Mouse (Mus musculus) neural tube, embryonic 13.5 days (tissue): ENCODE results near the gene Hist1h1c. TPM values are rescaled to one million over a fixed set of nuclear protein-coding genes. Genes with fewer than 3 reads are reported as not detected.
"Not testable (repeated sequence)": the region's sequence is repeated elsewhere in the genome, so short reads cannot be mapped to it uniquely, and the experiment has no call there.

Experiments used
- ATAC-seq: fragments of 200-750 bp; cut with Nextera tagmentation; 2 replicates; pipeline ENCODE4 v1.8.0; 2017; ENCODE audit warnings: low read depth, mild to moderate bottlenecking, moderate TSS enrichment, moderate library complexity
- H3K27ac ChIP-seq: fragments of 300-500 bp; sonication (generic); replicated peaks from 2 replicates; pipeline ENCODE4 v1.5.1; 2015; ENCODE audit warnings: moderate library complexity, mild to moderate bottlenecking, inconsistent platforms
- H3K27me3 ChIP-seq: fragments of 300-500 bp; sonication (generic); 2 replicates; pipeline ENCODE4 v1.6.1; 2015; ENCODE audit warnings: mild to moderate bottlenecking, inconsistent platforms
- H3K36me3 ChIP-seq: fragments of 300-500 bp; sonication (generic); 2 replicates; pipeline ENCODE4 v1.6.1; 2015; ENCODE audit warnings: mild to moderate bottlenecking, inconsistent platforms
- H3K4me1 ChIP-seq: fragments of 300-500 bp; sonication (generic); replicated peaks from 2 replicates; pipeline ENCODE4 v1.6.1; 2015; ENCODE audit warnings: inconsistent platforms
- H3K4me2 ChIP-seq: fragments of 300-500 bp; sonication (generic); 2 replicates; pipeline ENCODE4 v1.6.1; 2015; ENCODE audit warnings: inconsistent platforms, mild to moderate bottlenecking, moderate library complexity
- H3K4me3 ChIP-seq: fragments of 300-500 bp; sonication (generic); 2 replicates; pipeline ENCODE4 v1.5.1; 2015; ENCODE audit warnings: mild to moderate bottlenecking, inconsistent platforms
- H3K9ac ChIP-seq: fragments of 300-500 bp; sonication (generic); 2 replicates; pipeline ENCODE4 v1.6.1; 2015; ENCODE audit warnings: moderate library complexity, mild to moderate bottlenecking, inconsistent platforms
- H3K9me3 ChIP-seq: fragments of 300-500 bp; sonication (generic); 2 replicates; pipeline ENCODE4 v1.6.1; 2016; ENCODE audit warnings: inconsistent platforms
- WGBS: fragments of 180-500 bp; shearing (Covaris S2); methylation state at CpG from one replicate; pipeline ENCODE4 v1.1.7; 2015; 5-methylcytosine and 5-hydroxymethylcytosine counted together
- polyA plus RNA-seq: library from polyadenylated mRNA; unstranded; fragments of >200 nt; fragmentation: Nextera tagmentation; extraction: Ambion mirVana; gene quantifications from 2 replicates; pipeline ENCODE4 v1.2.1, GENCODE M21; 2015

The Hist1h1c gene
- polyA plus RNA-seq, 1 experiment from 2014 or later = 12.5 TPM

- Histone ChIP-seq H3K27me3 (no peaks in the 10 kb centered on the region), H3K4me1 (peaks cover 34% of the 10 kb centered on the region), H3K4me2 (peak overlapping the region; percentile 79), H3K4me3 (no peak overlapping the region), H3K27ac (peak overlapping the region; percentile 90; the same call in 1 of the 2 replicates), H3K36me3 (no peaks in the 10 kb centered on the region), H3K9ac (peak overlapping the region; percentile 60; the same call in 1 of the 2 replicates), H3K9me3 (no peaks in the 10 kb centered on the region)
- no peak for ATAC-seq
- WGBS = 77% methylated on average over 1 of the region's 1 CpGs
Observed at GRCm38 (mm10) chr13:23759916-23760239, 21.3 kb downstream of the Hist1h1c start.

GRCm38 (mm10) chr13:23760240-23760971, 21.8 kb downstream of the Hist1h1c start:
- peak overlapping the region; percentile 79 for H3K4me2 ChIP-seq
- no peaks in the 10 kb centered on the region for H3K9me3 ChIP-seq
- H3K27me3 ChIP-seq = no peaks in the 10 kb centered on the region
- H3K4me1 ChIP-seq = peaks cover 34% of the 10 kb centered on the region
- peak overlapping the region; percentile 60 for H3K9ac ChIP-seq
- peak overlapping the region; percentile 59 for H3K4me3 ChIP-seq
- ATAC-seq = peak; percentile 21
- H3K27ac ChIP-seq = peak overlapping the region; percentile 90
- 1% methylated on average over 23 of the region's 27 CpGs for WGBS
- no peaks in the 10 kb centered on the region for H3K36me3 ChIP-seq

- no peaks in the 10 kb centered on the region for H3K36me3 ChIP-seq
- peak within 1 kb of the TSS; percentile 90 for H3K27ac ChIP-seq
- H3K9me3 ChIP-seq = no peaks in the 10 kb centered on the region
- WGBS = under 1% methylated on average over 62 of the region's 72 CpGs
- H3K4me2 ChIP-seq = peak within 1 kb of the TSS; percentile 79
- H3K4me3 ChIP-seq = peak within 1 kb of the TSS; percentile 59
- no peaks in the 10 kb centered on the region for H3K27me3 ChIP-seq
- peaks cover 34% of the 10 kb centered on the region for H3K4me1 ChIP-seq
- H3K9ac ChIP-seq = peak within 1 kb of the TSS; percentile 62
- ATAC-seq = peak; percentile 75
Observed at GRCm38 (mm10) chr13:23760972-23761864, 22.6 kb downstream of the Hist1h1c start, which contains the start of gene Hist1h4a. Hist1h4a (minus strand) TSS chr13:23761230.

- peak within 1 kb of the TSS; percentile 79 for H3K4me2 ChIP-seq
- peak; percentile 63 for ATAC-seq
- under 1% methylated on average over 28 of the region's 52 CpGs for WGBS
Observed at GRCm38 (mm10) chr13:23761871-23762821, 23.5 kb downstream of the Hist1h1c start, which contains the start of gene Hist1h3a. Hist1h3a (minus strand) TSS chr13:23762386.

GRCm38 (mm10) chr13:23763242-23763585, 24.6 kb downstream of the Hist1h1c start:
- Histone ChIP-seq H3K4me1 (peaks cover 29% of the 10 kb centered on the region), H3K9ac (peak overlapping the region; percentile 47), H3K36me3 (no peaks in the 10 kb centered on the region), H3K9me3 (no peaks in the 10 kb centered on the region), H3K27ac (peak overlapping the region; percentile 90), H3K4me2 (peak overlapping the region; percentile 79), H3K27me3 (no peaks in the 10 kb centered on the region), H3K4me3 (peak overlapping the region; percentile 59)
- no peak for ATAC-seq
- under 1% methylated on average over 10 of the region's 10 CpGs for WGBS

More at GRCm38 (mm10) chr13:23761871-23762821, 23.5 kb downstream of the Hist1h1c start, which contains the start of gene Hist1h3a:
- H3K4me3 ChIP-seq = peak within 1 kb of the TSS; percentile 59
- not testable (repeated sequence) for H3K36me3 ChIP-seq, H3K27me3 ChIP-seq, H3K9me3 ChIP-seq
- peaks cover 34% of the 10 kb centered on the region for H3K4me1 ChIP-seq
- peak within 1 kb of the TSS; percentile 62 for H3K9ac ChIP-seq
- H3K27ac ChIP-seq = peak within 1 kb of the TSS; percentile 90

GRCm38 (mm10) chr13:23763586-23764323, 25.1 kb downstream of the Hist1h1c start, which contains the start of gene Hist1h1a:
Hist1h1a (plus strand) TSS chr13:23763666.
- Histone ChIP-seq H3K36me3 (no peaks in the 10 kb centered on the region), H3K27me3 (no peaks in the 10 kb centered on the region), H3K9me3 (no peaks in the 10 kb centered on the region), H3K9ac (peak within 1 kb of the TSS; percentile 80), H3K4me1 (peaks cover 29% of the 10 kb centered on the region), H3K4me3 (peak within 1 kb of the TSS; percentile 59), H3K27ac (peak within 1 kb of the TSS; percentile 90), H3K4me2 (peak within 1 kb of the TSS; percentile 79)
- 3% methylated on average over 34 of the region's 34 CpGs for WGBS
- peak; percentile 74 for ATAC-seq

- H3K27me3 ChIP-seq = no peaks in the 10 kb centered on the region
- H3K4me2 ChIP-seq = peak overlapping the region; percentile 79
- peak overlapping the region; percentile 59 for H3K4me3 ChIP-seq
- no peaks in the 10 kb centered on the region for H3K9me3 ChIP-seq
- no peak for ATAC-seq
- H3K27ac ChIP-seq = peak overlapping the region; percentile 90
- 31% methylated on average over 12 of the region's 12 CpGs for WGBS
- no peaks in the 10 kb centered on the region for H3K36me3 ChIP-seq
- H3K9ac ChIP-seq = peak overlapping the region; percentile 80
- peaks cover 29% of the 10 kb centered on the region for H3K4me1 ChIP-seq
Observed at GRCm38 (mm10) chr13:23764324-23765171, 25.9 kb downstream of the Hist1h1c start.

GRCm38 (mm10) chr13:23765172-23765513, 26.5 kb downstream of the Hist1h1c start:
- Histone ChIP-seq H3K27me3 (no peaks in the 10 kb centered on the region), H3K4me1 (peaks cover 25% of the 10 kb centered on the region), H3K36me3 (no peaks in the 10 kb centered on the region), H3K9ac (no peak overlapping the region), H3K4me2 (no peak overlapping the region), H3K27ac (no peak overlapping the region), H3K4me3 (no peak overlapping the region), H3K9me3 (no peaks in the 10 kb centered on the region)
- 79% methylated on average over 1 of the region's 1 CpGs for WGBS
- no peak for ATAC-seq

- H3K4me2 ChIP-seq = no peak overlapping the region
- H3K27ac ChIP-seq = no peak overlapping the region
- H3K9me3 ChIP-seq = no peaks in the 10 kb centered on the region
- H3K9ac ChIP-seq = no peak overlapping the region
- no peaks in the 10 kb centered on the region for H3K27me3 ChIP-seq
- no peak for ATAC-seq
- no peaks in the 10 kb centered on the region for H3K36me3 ChIP-seq
- no peak overlapping the region for H3K4me3 ChIP-seq
- peaks cover 16% of the 10 kb centered on the region for H3K4me1 ChIP-seq
Observed at GRCm38 (mm10) chr13:23766772-23767171, 28.2 kb downstream of the Hist1h1c start.

- H3K4me2 ChIP-seq = no peak overlapping the region
- H3K4me3 ChIP-seq = no peak overlapping the region
- no peak overlapping the region for H3K27ac ChIP-seq
- no peaks in the 10 kb centered on the region for H3K27me3 ChIP-seq
- H3K36me3 ChIP-seq = no peaks in the 10 kb centered on the region
- ATAC-seq = no peak
- H3K9ac ChIP-seq = no peak overlapping the region
- 50% methylated on average over 5 of the region's 5 CpGs for WGBS
- peaks cover 10% of the 10 kb centered on the region for H3K4me1 ChIP-seq
- H3K9me3 ChIP-seq = no peaks in the 10 kb centered on the region
Observed at GRCm38 (mm10) chr13:23768834-23769397, 30.3 kb downstream of the Hist1h1c start.
